Mouse (Mus musculus) gastrocnemius, adult 2 months (tissue): ENCODE results near the gene Olfr723. TPM values are rescaled to one million over a fixed set of nuclear protein-coding genes. Genes with fewer than 3 reads are reported as not detected.
"Not testable (repeated sequence)": the region's sequence is repeated elsewhere in the genome, so short reads cannot be mapped to it uniquely, and the experiment has no call there.

Experiments
- DNase-seq: peaks from one replicate; pipeline ENCODE4 v3.0.0; 2022
- H3K27ac ChIP-seq: fragments of 200-600 bp; 2 replicates; pipeline ENCODE4 v1.8.1; 2022; ENCODE audit warnings: mild to moderate bottlenecking
- H3K4me3 ChIP-seq: fragments of 200-600 bp; 2 replicates; pipeline ENCODE4 v1.8.1; 2022; ENCODE audit warnings: mild to moderate bottlenecking, moderate library complexity
- CTCF ChIP-seq: fragments of 200-600 bp; IDR thresholded peaks from 2 replicates; pipeline ENCODE4 v1.8.1; 2022; ENCODE audit warnings: antibody characterized with exemption, mild to moderate bottlenecking, moderate library complexity
- intact Hi-C: fragments of 180-260 bp; cut with DNase I; formaldehyde crosslinking; loops from one replicate; pipeline ENCODE4 v1.15.1; 2025
- long read RNA-seq, 2 experiments: library from polyadenylated mRNA; stranded (forward); transcript quantifications; one replicate each; pipeline ENCODE4 v2.0.0; 2021
- total RNA-seq, 2 experiments: library from RNA; stranded (reverse); gene quantifications; 2 replicates each; pipeline ENCODE4 v1.2.3; 2021

The Olfr723 gene
- not detected for total RNA-seq
- long read RNA-seq, experiment 1: 0 reads
- long read RNA-seq, experiment 2: 0 reads

DNA sequence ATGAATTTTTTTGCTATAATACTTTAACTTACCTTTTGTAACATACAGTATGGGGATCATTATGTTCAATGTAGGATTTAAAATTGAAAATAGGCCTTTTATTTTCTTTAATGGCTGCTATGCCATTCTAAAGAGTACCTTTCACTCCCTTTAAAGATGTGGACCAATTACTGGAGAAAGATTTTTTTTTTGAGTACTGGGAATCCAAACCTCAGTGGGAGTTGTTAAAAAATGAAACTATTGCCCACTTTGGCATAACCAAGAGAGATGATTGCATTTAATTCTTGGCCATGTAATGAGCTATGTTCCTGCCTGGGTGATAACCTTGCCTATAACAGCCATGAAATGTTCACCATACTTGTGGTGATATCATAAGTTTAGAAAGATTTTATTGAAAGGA lies at the start of gene Olfr723:
Gene Olfr723, minus strand, starts transcription at position 101 of the 400 bp plus-strand sequence.
- intact Hi-C loops: loop anchor here (2.0 kb wide), 1 partner anchor 33 kb away; no protein-coding TSS in a partner anchor
- H3K4me3 ChIP-seq, DNase-seq, H3K27ac ChIP-seq: not testable (repeated sequence)

DNA sequence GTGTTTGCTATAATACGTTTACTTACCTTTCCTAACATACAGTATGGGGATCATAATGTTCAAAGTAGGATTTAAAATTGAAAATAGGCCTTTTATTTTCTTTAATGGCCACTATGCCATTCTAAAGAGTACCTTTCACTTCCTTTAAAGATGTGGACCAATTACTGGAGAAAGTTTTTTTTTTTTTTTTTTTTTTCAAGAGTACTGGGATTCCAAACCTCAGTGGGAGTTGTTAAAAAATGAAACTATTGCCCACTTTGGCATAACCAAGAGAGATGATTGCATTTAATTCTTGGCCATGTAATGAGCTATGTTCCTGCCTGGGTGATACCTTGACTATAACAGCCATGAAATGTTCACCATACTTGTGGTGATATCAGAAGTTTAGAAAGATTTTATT lies 31.6 kb upstream of the Olfr723 start, which contains the start of gene Olfr724:
Gene Olfr724, minus strand, starts transcription at position 101 of the 400 bp plus-strand sequence.
- intact Hi-C loops, H3K4me3 ChIP-seq, DNase-seq, H3K27ac ChIP-seq: not testable (repeated sequence)

GRCm38 (mm10) chr14:49955890-49956289 lies 24.3 kb upstream of the Olfr723 start:
- TF ChIP-seq CTCF: no peak
- no peak overlapping the region for H3K27ac ChIP-seq
- no peak overlapping the region for H3K4me3 ChIP-seq
- no peak for DNase-seq
- intact Hi-C loops: no loop called here

DNA sequence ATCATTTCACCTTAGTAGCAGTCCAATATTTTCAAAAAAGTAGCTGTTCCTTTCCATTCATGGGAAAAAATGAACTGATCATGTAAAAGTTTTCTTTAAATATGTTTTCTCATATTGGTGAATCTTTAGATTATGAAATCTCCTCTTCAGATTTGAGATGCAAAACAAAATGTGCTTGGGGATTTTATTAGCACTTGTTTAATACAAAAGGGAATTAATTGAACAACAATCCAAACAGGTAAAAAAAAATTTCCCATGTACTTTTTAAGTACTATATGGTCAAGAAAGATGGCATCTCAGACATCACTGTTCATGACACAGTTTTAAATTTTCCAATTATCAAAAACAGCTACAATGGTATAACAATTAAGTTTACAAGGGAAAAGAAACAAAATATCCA lies 29.7 kb downstream of the Olfr723 start, which contains the start of gene Olfr722:
Gene Olfr722, minus strand, starts transcription at position 101 of the 400 bp plus-strand sequence.
- no peak for DNase-seq
- no peak for TF ChIP-seq CTCF
- Histone ChIP-seq H3K27ac (no peak within 1 kb of the TSS), H3K4me3 (no peak within 1 kb of the TSS)
- intact Hi-C loops: no loop called here

Other genes with a start within 250 kb of the Olfr723 start
- gene Armh4, start 148.4 kb downstream of the Olfr723 start, total RNA-seq: 1 to 10 TPM in 1 of 2 experiments, under 1 TPM in 1; 0.54 to 1.1 TPM
- gene Olfr722, start 29.8 kb downstream of the Olfr723 start, total RNA-seq: not detected
- gene Olfr724, start 31.5 kb upstream of the Olfr723 start, total RNA-seq: not detected
- gene Olfr725, start 108.6 kb upstream of the Olfr723 start, total RNA-seq: not detected
- gene Olfr726, start 159.2 kb upstream of the Olfr723 start, total RNA-seq: not detected
- gene Olfr727, start 191.4 kb upstream of the Olfr723 start, total RNA-seq: not detected
- gene Olfr728, start 210.9 kb upstream of the Olfr723 start, total RNA-seq: not detected
- gene Olfr729, start 221.1 kb upstream of the Olfr723 start, total RNA-seq: not detected